Mouse (Mus musculus): ENCODE data around the gene Tprgl. TPM values are rescaled to one million over a fixed set of nuclear protein-coding genes. Genes with fewer than 3 reads are reported as not detected.

The Tprgl gene
- 206 and 225 TPM in 2 replicates for polyA plus RNA-seq (2015; fragmentation: Nextera tagmentation; extraction: Ambion mirVana)

GRCm38 (mm10) chr4:154160538-154161390 is at the start of gene Tprgl:
Gene Tprgl (minus strand): TSS chr4:154160666.
- Histone ChIP-seq H3K27ac (peak within 1 kb of the TSS; percentile 84), H3K4me2 (peak within 1 kb of the TSS; percentile 88), H3K36me3 (replicated peaks) (peaks cover 27% of the 10 kb centered on the region), H3K9me3 (no peaks in the 10 kb centered on the region), H3K9ac (peak within 1 kb of the TSS; percentile 86), H3K27me3 (replicated peaks) (no peaks in the 10 kb centered on the region), H3K4me3 (peak within 1 kb of the TSS; percentile 96), H3K4me1 (peaks cover 23% of the 10 kb centered on the region)
- under 1% methylated on average over 59 of the region's 75 CpGs for WGBS
- ATAC-seq (replicated peaks) = peak; percentile 98

- H3K27ac ChIP-seq = no peak overlapping the region
- H3K27me3 ChIP-seq (replicated peaks) = no peaks in the 10 kb centered on the region
- no peak for ATAC-seq (replicated peaks)
- no peak overlapping the region for H3K9ac ChIP-seq
- 0 out of 2 replicates have a peak, but pooled peaks cover 3% of the 10 kb centered on the region for H3K4me1 ChIP-seq
- no peak overlapping the region for H3K4me2 ChIP-seq
- 20% methylated on average over 3 of the region's 3 CpGs for WGBS
- no peaks in the 10 kb centered on the region for H3K36me3 ChIP-seq (replicated peaks)
- H3K9me3 ChIP-seq = no peaks in the 10 kb centered on the region
- H3K4me3 ChIP-seq = no peak overlapping the region
Measured at GRCm38 (mm10) chr4:154209825-154210224, 49.4 kb upstream of the Tprgl start.

GRCm38 (mm10) chr4:154209054-154209453 is 48.6 kb upstream of the Tprgl start:
- H3K9ac ChIP-seq = no peak overlapping the region
- no peak overlapping the region for H3K4me2 ChIP-seq
- H3K4me3 ChIP-seq = no peak overlapping the region
- ATAC-seq (replicated peaks) = no peak
- H3K9me3 ChIP-seq = no peaks in the 10 kb centered on the region
- 71% methylated on average over 6 of the region's 6 CpGs for WGBS
- H3K27me3 ChIP-seq (replicated peaks) = no peaks in the 10 kb centered on the region
- no peaks in the 10 kb centered on the region for H3K36me3 ChIP-seq (replicated peaks)
- H3K27ac ChIP-seq = no peak overlapping the region
- H3K4me1 ChIP-seq = 0 out of 2 replicates have a peak, but pooled peaks cover 3% of the 10 kb centered on the region

GRCm38 (mm10) chr4:154207261-154207660 is 46.8 kb upstream of the Tprgl start:
- no peaks in the 10 kb centered on the region for H3K36me3 ChIP-seq (replicated peaks)
- H3K27ac ChIP-seq = no peak overlapping the region
- H3K4me1 ChIP-seq = 0 out of 2 replicates have a peak, but pooled peaks cover 3% of the 10 kb centered on the region
- H3K27me3 ChIP-seq (replicated peaks) = no peaks in the 10 kb centered on the region
- no peak overlapping the region for H3K4me3 ChIP-seq
- WGBS = 20% methylated on average over 5 of the region's 5 CpGs
- H3K9me3 ChIP-seq = no peaks in the 10 kb centered on the region
- ATAC-seq (replicated peaks) = peak; percentile 67; the same call in 1 of the 2 replicates
- H3K4me2 ChIP-seq = no peak overlapping the region
- no peak overlapping the region for H3K9ac ChIP-seq

GRCm38 (mm10) chr4:154205392-154205791 is 44.9 kb upstream of the Tprgl start:
- H3K4me2 ChIP-seq = no peak overlapping the region
- no peak for ATAC-seq (replicated peaks)
- no peak overlapping the region for H3K9ac ChIP-seq
- H3K36me3 ChIP-seq (replicated peaks) = no peaks in the 10 kb centered on the region
- no peak overlapping the region for H3K27ac ChIP-seq
- 80% methylated on average over 5 of the region's 5 CpGs for WGBS
- H3K9me3 ChIP-seq = no peaks in the 10 kb centered on the region
- no peaks in the 10 kb centered on the region for H3K27me3 ChIP-seq (replicated peaks)
- 0 out of 2 replicates have a peak, but pooled peaks cover 3% of the 10 kb centered on the region for H3K4me1 ChIP-seq
- H3K4me3 ChIP-seq = no peak overlapping the region

GRCm38 (mm10) chr4:154204532-154204931 is 44.1 kb upstream of the Tprgl start:
- Histone ChIP-seq H3K9me3 (no peaks in the 10 kb centered on the region), H3K9ac (no peak overlapping the region), H3K27ac (no peak overlapping the region), H3K4me1 (no peaks in the 10 kb centered on the region), H3K36me3 (replicated peaks) (no peaks in the 10 kb centered on the region), H3K4me2 (no peak overlapping the region), H3K27me3 (replicated peaks) (no peaks in the 10 kb centered on the region), H3K4me3 (no peak overlapping the region)
- 77% methylated on average over 7 of the region's 7 CpGs for WGBS
- no peak for ATAC-seq (replicated peaks)

GRCm38 (mm10) chr4:154201511-154201910 is 41.0 kb upstream of the Tprgl start:
- no peak overlapping the region for H3K27ac ChIP-seq
- H3K36me3 ChIP-seq (replicated peaks) = no peaks in the 10 kb centered on the region
- H3K4me3 ChIP-seq = no peak overlapping the region
- no peak overlapping the region for H3K9ac ChIP-seq
- no peaks in the 10 kb centered on the region for H3K27me3 ChIP-seq (replicated peaks)
- no peaks in the 10 kb centered on the region for H3K9me3 ChIP-seq
- no peak for ATAC-seq (replicated peaks)
- H3K4me2 ChIP-seq = no peak overlapping the region
- WGBS = 62% methylated on average over 5 of the region's 5 CpGs
- peaks cover 8% of the 10 kb centered on the region for H3K4me1 ChIP-seq

GRCm38 (mm10) chr4:154198377-154198961 is 38.0 kb upstream of the Tprgl start:
- peaks cover 8% of the 10 kb centered on the region for H3K4me1 ChIP-seq
- H3K36me3 ChIP-seq (replicated peaks) = no peaks in the 10 kb centered on the region
- H3K27me3 ChIP-seq (replicated peaks) = no peaks in the 10 kb centered on the region
- no peak overlapping the region for H3K4me2 ChIP-seq
- no peak overlapping the region for H3K9ac ChIP-seq
- 16% methylated on average over 7 of the region's 7 CpGs for WGBS
- 0 out of 2 replicates have a peak, but pooled peaks cover 2% of the 10 kb centered on the region for H3K9me3 ChIP-seq
- no peak overlapping the region for H3K27ac ChIP-seq
- no peak for ATAC-seq (replicated peaks)
- no peak overlapping the region for H3K4me3 ChIP-seq

- no peak overlapping the region for H3K9ac ChIP-seq
- H3K9me3 ChIP-seq = 0 out of 2 replicates have a peak, but pooled peaks cover 2% of the 10 kb centered on the region
- no peaks in the 10 kb centered on the region for H3K36me3 ChIP-seq (replicated peaks)
- peaks cover 8% of the 10 kb centered on the region for H3K4me1 ChIP-seq
- no peak overlapping the region for H3K27ac ChIP-seq
- no peak overlapping the region for H3K4me2 ChIP-seq
- WGBS = 60% methylated on average over 6 of the region's 6 CpGs
- no peaks in the 10 kb centered on the region for H3K27me3 ChIP-seq (replicated peaks)
- no peak for ATAC-seq (replicated peaks)
- no peak overlapping the region for H3K4me3 ChIP-seq
Measured at GRCm38 (mm10) chr4:154197961-154198360, 37.5 kb upstream of the Tprgl start.

GRCm38 (mm10) chr4:154188948-154189347 is 28.5 kb upstream of the Tprgl start:
- H3K4me2 ChIP-seq = no peak overlapping the region
- no peak overlapping the region for H3K27ac ChIP-seq
- no peaks in the 10 kb centered on the region for H3K4me1 ChIP-seq
- no peaks in the 10 kb centered on the region for H3K9me3 ChIP-seq
- H3K9ac ChIP-seq = no peak overlapping the region
- WGBS = 81% methylated on average over 8 of the region's 8 CpGs
- ATAC-seq (replicated peaks) = no peak
- no peaks in the 10 kb centered on the region for H3K36me3 ChIP-seq (replicated peaks)
- no peaks in the 10 kb centered on the region for H3K27me3 ChIP-seq (replicated peaks)
- H3K4me3 ChIP-seq = no peak overlapping the region

- no peak overlapping the region for H3K27ac ChIP-seq
- no peak overlapping the region for H3K9ac ChIP-seq
- H3K4me2 ChIP-seq = no peak overlapping the region
- no peak for ATAC-seq (replicated peaks)
- no peak overlapping the region for H3K4me3 ChIP-seq
- no peaks in the 10 kb centered on the region for H3K27me3 ChIP-seq (replicated peaks)
- H3K9me3 ChIP-seq = no peaks in the 10 kb centered on the region
- WGBS = 88% methylated on average over 11 of the region's 11 CpGs
- H3K4me1 ChIP-seq = no peaks in the 10 kb centered on the region
- no peaks in the 10 kb centered on the region for H3K36me3 ChIP-seq (replicated peaks)
Measured at GRCm38 (mm10) chr4:154186002-154186537, 25.6 kb upstream of the Tprgl start.

- ATAC-seq (replicated peaks) = no peak
- Histone ChIP-seq H3K4me1 (no peaks in the 10 kb centered on the region), H3K4me3 (no peak overlapping the region), H3K27me3 (replicated peaks) (no peaks in the 10 kb centered on the region), H3K9me3 (no peaks in the 10 kb centered on the region), H3K27ac (no peak overlapping the region), H3K4me2 (no peak overlapping the region), H3K9ac (no peak overlapping the region), H3K36me3 (replicated peaks) (no peaks in the 10 kb centered on the region)
- 78% methylated on average over 5 of the region's 5 CpGs for WGBS
Measured at GRCm38 (mm10) chr4:154185001-154185400, 24.5 kb upstream of the Tprgl start.

All from midbrain, embryonic 15.5 days (tissue).